Mouse (Mus musculus) forebrain, embryonic 14.5 days (tissue): ENCODE measurements around the gene Ammecr1. TPM values are rescaled to one million over a fixed set of nuclear protein-coding genes. Genes with fewer than 3 reads are reported as not detected.

Experiments used
- ATAC-seq: fragments of 200-750 bp; cut with Nextera tagmentation; 2 replicates; pipeline ENCODE4 v1.8.0; 2017; ENCODE audit warnings: mild to moderate bottlenecking, moderate library complexity
- DNase-seq: peaks from one replicate; pipeline ENCODE4 v3.0.0-alpha.2; 2015; ENCODE audit warnings: low spot score
- H3K27ac ChIP-seq: fragments of 300-500 bp; sonication (generic); 2 replicates; pipeline ENCODE4 v1.5.1; 2014; ENCODE audit warnings: low read depth, mild to moderate bottlenecking, control low read depth, low read length, moderate library complexity
- H3K27me3 ChIP-seq: fragments of 300-500 bp; sonication (generic); replicated peaks from 2 replicates; pipeline ENCODE4 v1.6.1; 2014; ENCODE audit warnings: low read length, control low read depth, mixed read lengths; ENCODE audit not compliant: control insufficient read depth, insufficient read depth
- H3K36me3 ChIP-seq: fragments of 300-500 bp; sonication (generic); 2 replicates; pipeline ENCODE4 v1.6.1; 2014; ENCODE audit warnings: low read length, control low read depth; ENCODE audit not compliant: control insufficient read depth, insufficient read depth
- H3K4me1 ChIP-seq: fragments of 300-500 bp; sonication (generic); 2 replicates; pipeline ENCODE4 v1.6.1; 2014; ENCODE audit warnings: antibody characterized with exemption, low read length, control low read depth; ENCODE audit not compliant: control insufficient read depth, insufficient read depth
- H3K4me2 ChIP-seq: fragments of 300-500 bp; sonication (generic); 2 replicates; pipeline ENCODE4 v1.6.1; 2014; ENCODE audit warnings: mild to moderate bottlenecking, control low read depth, low read length
- H3K4me3 ChIP-seq: fragments of 300-500 bp; sonication (generic); 2 replicates; pipeline ENCODE4 v1.5.1; 2014; ENCODE audit warnings: low read depth, low read length, control low read depth
- H3K9ac ChIP-seq: fragments of 300-500 bp; sonication (generic); 2 replicates; pipeline ENCODE4 v1.6.1; 2014; ENCODE audit warnings: mild to moderate bottlenecking, low read length, control low read depth, moderate library complexity
- H3K9me3 ChIP-seq: fragments of 300-500 bp; sonication (generic); replicated peaks from 2 replicates; pipeline ENCODE4 v1.6.1; 2016; ENCODE audit warnings: low read length, control low read depth, mixed read lengths; ENCODE audit not compliant: control insufficient read depth
- WGBS: fragments of 180-500 bp; shearing (Covaris S2); extraction: QIAGEN DNeasy Blood & Tissue Kit; methylation state at CpG from one replicate; pipeline ENCODE4 v1.1.7; 2014; 5-methylcytosine and 5-hydroxymethylcytosine counted together
- microRNA-seq: library from miRNA; unstranded; fragments of <30 nt; microRNA quantifications from one replicate; pipeline ENCODE4, GENCODE M21; 2016
- polyA plus RNA-seq: library from polyadenylated mRNA; unstranded; fragments of >200 nt; fragmentation: Nextera tagmentation; extraction: Ambion mirVana; gene quantifications from 2 replicates; pipeline ENCODE4 v1.2.1, GENCODE M21; 2014

Gene Ammecr1
- polyA plus RNA-seq, 1 experiment from 2014 or later = 4.0 TPM

DNA sequence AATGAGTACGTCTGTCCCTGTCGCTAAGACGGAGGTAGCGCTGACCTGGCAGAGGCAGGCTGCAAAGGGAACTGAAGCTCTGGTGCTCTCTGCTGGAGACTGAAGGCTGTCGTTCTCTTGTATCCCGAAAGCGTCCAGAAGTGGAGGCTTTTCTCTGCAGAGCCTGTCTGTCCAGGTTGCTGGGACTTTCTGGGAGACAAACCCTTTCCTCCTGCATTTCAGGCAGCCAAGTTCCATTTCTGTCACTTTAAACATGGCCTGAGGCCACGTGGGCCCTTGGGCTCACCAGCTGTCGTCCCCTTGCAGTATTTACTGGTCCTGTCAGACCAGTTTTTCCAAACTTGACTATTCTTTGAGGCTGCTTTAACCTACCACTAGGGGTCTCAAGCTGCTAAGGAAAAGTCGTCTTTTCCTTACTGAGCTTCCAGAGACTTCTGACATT, 159.9 kb downstream of the Ammecr1 start:
- no peaks in the 10 kb centered on the region for H3K36me3 ChIP-seq
- H3K4me3 ChIP-seq = no peak overlapping the region
- peak; percentile 54; the same call in 1 of the 2 replicates for ATAC-seq
- H3K9ac ChIP-seq = no peak overlapping the region
- no peak overlapping the region for H3K27ac ChIP-seq
- peak; percentile 40 for DNase-seq
- 50% methylated on average over 10 of the region's 10 CpGs for WGBS
- no peaks in the 10 kb centered on the region for H3K27me3 ChIP-seq
- no peaks in the 10 kb centered on the region for H3K9me3 ChIP-seq
- no peaks in the 10 kb centered on the region for H3K4me1 ChIP-seq
- H3K4me2 ChIP-seq = no peak overlapping the region

DNA sequence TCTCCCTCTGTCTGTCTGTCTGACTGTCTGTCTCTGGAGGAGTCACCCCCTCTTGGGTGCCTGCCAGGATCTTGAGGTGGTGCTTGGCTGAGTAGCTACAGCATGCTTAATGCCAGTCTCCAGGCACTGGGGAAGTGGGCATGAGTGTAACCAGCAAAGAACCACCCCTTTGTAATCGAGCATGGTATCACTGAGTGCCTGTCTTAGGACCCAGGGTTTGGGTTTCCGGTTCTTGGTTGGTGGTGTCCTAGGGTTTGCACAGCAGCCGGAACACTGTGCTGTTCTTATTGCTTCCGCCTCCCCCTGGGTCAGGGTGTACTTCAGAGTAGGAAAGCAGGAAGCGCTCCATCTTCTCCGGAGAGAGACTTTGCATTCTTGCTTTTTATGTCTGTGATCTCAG, 160.4 kb downstream of the Ammecr1 start:
- no peak for ATAC-seq
- H3K4me1 ChIP-seq = no peaks in the 10 kb centered on the region
- H3K4me2 ChIP-seq = no peak overlapping the region
- DNase-seq = no peak
- H3K27me3 ChIP-seq = no peaks in the 10 kb centered on the region
- WGBS = 88% methylated on average over 6 of the region's 6 CpGs
- H3K4me3 ChIP-seq = no peak overlapping the region
- H3K9ac ChIP-seq = no peak overlapping the region
- H3K36me3 ChIP-seq = no peaks in the 10 kb centered on the region
- H3K27ac ChIP-seq = no peak overlapping the region
- no peaks in the 10 kb centered on the region for H3K9me3 ChIP-seq

DNA sequence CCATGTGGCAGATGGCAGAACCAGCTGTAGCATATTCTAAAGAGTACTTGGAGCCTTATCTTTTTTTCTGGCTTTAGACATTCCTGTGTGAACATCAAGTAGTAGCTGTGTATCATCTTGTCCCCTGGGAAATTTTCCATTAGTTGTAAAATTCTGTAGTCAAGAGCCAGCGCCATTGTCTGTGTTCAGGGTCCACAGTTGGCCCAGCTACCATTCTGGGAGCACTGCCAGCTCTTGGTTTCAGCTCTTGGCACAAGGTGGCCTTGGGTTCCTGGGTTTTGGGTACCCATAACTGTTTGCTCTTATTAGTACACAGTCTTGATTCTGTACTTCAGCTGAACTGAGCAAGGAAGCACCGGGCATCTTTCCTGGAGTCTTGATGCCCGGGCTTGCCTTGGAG, 161.9 kb downstream of the Ammecr1 start:
- ATAC-seq = peak; percentile 35
- Histone ChIP-seq H3K9ac (no peak overlapping the region), H3K4me3 (no peak overlapping the region), H3K36me3 (no peaks in the 10 kb centered on the region), H3K27me3 (no peaks in the 10 kb centered on the region), H3K27ac (no peak overlapping the region), H3K4me2 (no peak overlapping the region), H3K4me1 (no peaks in the 10 kb centered on the region), H3K9me3 (no peaks in the 10 kb centered on the region)
- WGBS = 70% methylated on average over 3 of the region's 3 CpGs
- DNase-seq = peak; percentile 67

Small RNAs within 50 kb of the gene (microRNA-seq; reads per million reads assigned to microRNA genes)
- gene Gm44351 = not detected

Other genes starting within 250 kb of the Ammecr1 start
- 0.41 and 0.82 TPM in 2 replicates for gene Rtl9, start 132.9 kb upstream of the Ammecr1 start, polyA plus RNA-seq